Mouse (Mus musculus) lung, adult 2 months (tissue): Measurements from ENCODE around the gene Nfe2l1. TPM values are rescaled to one million over a fixed set of nuclear protein-coding genes. Genes with fewer than 3 reads are reported as not detected.
"Not testable (repeated sequence)": the region's sequence is repeated elsewhere in the genome, so short reads cannot be mapped to it uniquely, and the experiment has no call there.

Source experiments
- DNase-seq: peaks from one replicate; pipeline ENCODE4 v3.0.0; 2022
- H3K4me1 ChIP-seq: fragments of 200-500 bp; 2 replicates; pipeline ENCODE4 v1.6.1; 2011; ENCODE audit warnings: low read length; ENCODE audit not compliant: control insufficient read depth, insufficient read depth
- H3K4me3 ChIP-seq: fragments of 200-500 bp; replicated peaks from 2 replicates; pipeline ENCODE3; 2011; ENCODE audit warnings: low read depth, mild to moderate bottlenecking, control low read depth, low read length; ENCODE audit errors: extremely low read depth
- CTCF ChIP-seq: fragments of 200-500 bp; IDR thresholded peaks from 2 replicates; pipeline ENCODE4 v1.5.1; 2011; ENCODE audit warnings: mild to moderate bottlenecking, low read length, control low read depth; ENCODE audit not compliant: insufficient read depth
- POLR2A ChIP-seq: fragments of 200-500 bp; IDR thresholded peaks from 2 replicates; pipeline ENCODE4 v1.6.1; 2011; ENCODE audit warnings: low read depth, mild to moderate bottlenecking, control low read depth, low read length, borderline replicate concordance; ENCODE audit errors: extremely low read depth
- WGBS: fragments of 180-500 bp; shearing (Covaris S2); methylation state at CpG from one replicate; pipeline ENCODE4 v1.1.7; 2018; 5-methylcytosine and 5-hydroxymethylcytosine counted together
- polyA plus RNA-seq: library from polyadenylated mRNA; depleted of rRNA; stranded (reverse); fragments of >200 nt; gene quantifications from 2 replicates; pipeline ENCODE4 v1.2.3, GENCODE M21; 2012

The Nfe2l1 gene
- polyA plus RNA-seq, 1 experiment: 264 TPM

- no peak for DNase-seq
- Histone ChIP-seq H3K4me3 (no peak overlapping the region), H3K4me1 (no peaks in the 10 kb centered on the region)
- 67% methylated on average over 2 of the region's 2 CpGs for WGBS
- TF ChIP-seq POLR2A (no peak), CTCF (no peak)
Observed at GRCm38 (mm10) chr11:96814443-96814842, 15.3 kb downstream of the Nfe2l1 start.

DNA sequence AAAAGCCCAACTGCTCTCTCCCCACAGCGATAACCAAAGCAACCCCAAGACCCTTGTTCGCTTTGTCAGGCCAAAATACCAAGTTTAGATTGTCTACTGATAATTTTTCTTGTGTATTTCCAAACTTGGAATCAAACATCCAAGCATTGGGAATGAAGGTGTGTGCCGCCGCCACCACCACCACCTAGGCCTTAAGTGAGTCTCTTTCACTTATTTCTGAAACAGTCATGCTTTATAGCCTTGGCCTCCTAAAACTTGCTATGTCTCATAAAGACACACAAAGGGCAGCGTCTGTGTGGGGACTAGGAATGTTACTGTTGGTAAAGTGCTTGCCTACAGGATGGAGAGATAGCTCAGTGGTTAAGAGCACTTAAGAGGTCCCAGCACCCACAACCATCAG is 15.8 kb downstream of the Nfe2l1 start:
- 85% methylated on average over 5 of the region's 5 CpGs for WGBS
- Histone ChIP-seq H3K4me1 (no peaks in the 10 kb centered on the region), H3K4me3 (no peak overlapping the region)
- DNase-seq: no peak
- no peak for TF ChIP-seq POLR2A
- no peak for TF ChIP-seq CTCF

- DNase-seq: no peak
- H3K4me1 ChIP-seq: no peaks in the 10 kb centered on the region
- no peak for TF ChIP-seq CTCF
- no peak for TF ChIP-seq POLR2A
- H3K4me3 ChIP-seq: no peak overlapping the region
- 81% methylated on average over 4 of the region's 4 CpGs for WGBS
Observed at GRCm38 (mm10) chr11:96813455-96813854, 16.3 kb downstream of the Nfe2l1 start.

GRCm38 (mm10) chr11:96811188-96811587 is 18.6 kb downstream of the Nfe2l1 start:
- H3K4me3 ChIP-seq, DNase-seq, H3K4me1 ChIP-seq: not testable (repeated sequence)
- 93% methylated on average over 1 of the region's 1 CpGs for WGBS

DNA sequence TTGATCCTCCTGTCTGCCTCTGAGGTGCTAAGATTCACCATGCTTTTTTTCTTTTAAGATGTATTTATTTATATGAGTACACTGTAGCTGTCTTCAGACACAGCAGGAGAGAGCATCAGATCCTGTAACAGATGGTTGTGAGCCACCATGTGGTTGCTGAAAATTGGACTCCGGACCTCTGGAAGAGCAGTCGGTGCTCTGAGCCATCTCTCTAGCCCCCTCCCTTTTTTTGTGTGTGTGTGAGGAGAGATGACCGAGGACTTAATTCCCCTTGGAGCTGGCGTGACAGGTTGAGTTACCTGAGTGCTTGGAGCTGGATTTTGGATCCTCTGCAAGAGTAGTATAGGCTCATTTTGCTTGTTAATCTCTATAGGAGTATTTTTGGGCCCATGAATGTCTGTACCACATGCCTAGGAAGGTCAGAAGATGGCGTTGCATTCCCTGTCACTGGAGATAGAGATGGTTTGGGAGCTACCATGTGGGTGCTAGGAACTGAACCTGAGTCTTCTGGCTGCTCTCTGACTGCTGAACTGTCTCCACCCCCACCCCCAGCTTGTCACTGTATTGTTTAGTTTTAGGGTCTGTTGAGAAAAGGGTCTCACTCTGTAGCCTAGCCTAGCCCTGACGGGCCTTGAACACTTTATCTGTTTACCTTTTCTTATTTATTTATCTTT is 20.1 kb downstream of the Nfe2l1 start:
- TF ChIP-seq POLR2A (no peak), CTCF (no peak)
- no peak for DNase-seq
- WGBS: 89% methylated on average over 6 of the region's 6 CpGs
- H3K4me3 ChIP-seq: no peak overlapping the region
- H3K4me1 ChIP-seq: no peaks in the 10 kb centered on the region

DNA sequence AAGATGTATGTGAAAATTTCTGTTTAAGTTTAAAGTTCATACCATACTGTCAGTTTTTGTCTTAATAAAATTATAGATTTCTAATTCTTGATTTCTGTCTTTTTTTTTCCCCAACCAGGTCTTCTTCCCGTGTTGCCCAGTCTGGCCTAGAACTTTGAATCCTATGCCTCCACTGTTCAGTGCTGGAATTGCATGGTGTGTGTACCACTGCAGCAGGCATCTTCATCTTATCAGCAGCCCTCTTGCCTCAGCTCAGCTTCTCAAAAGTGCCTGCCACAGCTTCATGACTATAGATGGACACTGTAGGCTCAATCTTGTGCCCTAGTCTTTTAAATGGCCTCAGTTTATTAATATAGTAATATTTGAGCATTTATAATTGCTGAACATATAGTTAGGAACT is 21.7 kb downstream of the Nfe2l1 start:
- 28% methylated on average over 1 of the region's 1 CpGs for WGBS
- no peak for DNase-seq
- TF ChIP-seq CTCF (no peak), POLR2A (no peak)
- no peaks in the 10 kb centered on the region for H3K4me1 ChIP-seq
- no peak overlapping the region for H3K4me3 ChIP-seq

DNA sequence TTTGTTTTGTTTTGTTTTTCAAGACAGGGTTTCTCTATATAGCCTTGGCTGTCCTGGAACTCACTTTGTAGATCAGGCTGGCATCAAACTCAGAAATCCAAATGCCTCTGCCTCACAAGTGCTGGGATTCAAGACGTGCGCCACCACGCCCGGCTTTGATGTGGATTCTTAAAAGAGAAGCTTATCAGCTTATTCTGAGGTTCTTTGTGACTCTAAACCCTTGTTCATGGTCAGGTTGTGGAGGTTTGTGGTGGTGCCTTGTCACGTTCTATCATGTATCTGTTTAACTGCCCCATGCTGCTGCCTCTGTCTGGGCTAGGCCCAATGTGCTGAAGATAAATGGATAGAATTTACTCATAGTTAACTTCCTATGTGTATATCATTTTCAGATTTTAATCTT is 24.2 kb downstream of the Nfe2l1 start:
- TF ChIP-seq POLR2A: no peak
- TF ChIP-seq CTCF: no peak
- DNase-seq: no peak
- H3K4me1 ChIP-seq: no peaks in the 10 kb centered on the region
- H3K4me3 ChIP-seq: no peak overlapping the region
- 80% methylated on average over 5 of the region's 5 CpGs for WGBS

- no peak for TF ChIP-seq CTCF
- no peak for TF ChIP-seq POLR2A
- WGBS: 91% methylated on average over 2 of the region's 2 CpGs
- Histone ChIP-seq H3K4me1 (0 out of 2 replicates have a peak, but pooled peaks cover 3% of the 10 kb centered on the region), H3K4me3 (no peak overlapping the region)
- DNase-seq: no peak
Observed at GRCm38 (mm10) chr11:96799511-96799910, 30.3 kb downstream of the Nfe2l1 start.

- no peak for TF ChIP-seq POLR2A
- TF ChIP-seq CTCF: 0 out of 2 replicates have a peak, but pooled peaks have one; percentile 9
- WGBS: 16% methylated on average over 1 of the region's 1 CpGs
- 0 out of 2 replicates have a peak, but pooled peaks cover 3% of the 10 kb centered on the region for H3K4me1 ChIP-seq
- H3K4me3 ChIP-seq: no peak overlapping the region
- DNase-seq: no peak
Observed at GRCm38 (mm10) chr11:96796586-96796985, 33.2 kb downstream of the Nfe2l1 start.

GRCm38 (mm10) chr11:96796081-96796480 is 33.7 kb downstream of the Nfe2l1 start:
- H3K4me1 ChIP-seq: 0 out of 2 replicates have a peak, but pooled peaks cover 3% of the 10 kb centered on the region
- DNase-seq: no peak
- H3K4me3 ChIP-seq: no peak overlapping the region
- TF ChIP-seq POLR2A: no peak
- no peak for TF ChIP-seq CTCF
- WGBS: 77% methylated on average over 2 of the region's 2 CpGs

- 84% methylated on average over 13 of the region's 13 CpGs for WGBS
- TF ChIP-seq POLR2A: no peak
- TF ChIP-seq CTCF: no peak
- DNase-seq: no peak
- Histone ChIP-seq H3K4me3 (no peak overlapping the region), H3K4me1 (peaks cover 6% of the 10 kb centered on the region; the same call in 1 of the 2 replicates)
Observed at GRCm38 (mm10) chr11:96795491-96795890, 34.3 kb downstream of the Nfe2l1 start.
